Mouse (Mus musculus) left cerebral cortex, adult 9 months (tissue): ENCODE results near the gene Gjd2.

Source experiments
- DNase-seq, 2 experiments: peaks; one replicate each; pipeline ENCODE4 v3.0.0; 2022; ENCODE audit warnings: low spot score in 2 of 2

Gene Gjd2

DNA sequence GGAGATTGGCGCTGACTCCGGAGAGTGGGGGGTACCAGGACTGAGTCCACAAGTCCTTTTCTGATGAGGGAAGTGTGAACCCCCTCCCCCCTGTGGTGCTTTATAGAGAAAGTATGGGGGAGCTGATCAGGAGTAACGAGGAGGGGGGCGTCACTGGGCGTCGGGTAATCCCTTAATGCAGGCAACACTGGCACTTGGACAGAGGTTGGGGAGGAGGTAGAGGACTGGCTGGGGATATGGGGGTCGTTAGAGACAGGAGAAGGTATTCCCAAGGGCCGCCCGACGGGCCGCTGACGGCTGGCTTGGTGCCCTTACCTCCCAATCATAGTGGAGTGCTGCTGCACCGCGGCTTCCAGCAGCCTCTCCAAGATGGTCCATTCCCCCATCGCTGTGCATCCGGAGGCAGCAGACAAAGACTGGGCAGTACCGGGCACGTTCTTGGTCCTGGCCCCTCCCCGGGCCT lies 639 bp downstream of the Gjd2 start:
- no peak for DNase-seq

DNA sequence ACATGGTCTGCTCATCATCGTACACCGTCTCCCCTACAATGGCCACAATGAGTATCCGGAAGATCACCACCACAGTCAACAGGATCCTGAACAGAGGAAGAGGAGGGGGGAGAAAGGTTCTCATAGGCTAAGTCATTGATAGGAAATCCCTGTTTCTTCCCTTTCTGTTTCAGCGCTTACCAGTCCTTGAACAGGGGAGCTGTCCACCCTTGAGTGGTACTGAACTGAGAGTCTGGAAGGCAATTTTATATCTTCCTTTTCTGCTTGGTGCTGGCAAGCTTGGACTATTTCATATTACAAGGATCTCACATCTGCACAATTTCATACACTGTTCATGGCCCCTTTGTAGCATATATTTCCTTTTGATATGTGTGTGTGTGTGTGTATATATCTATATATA lies 1.6 kb downstream of the Gjd2 start:
- DNase-seq, result no peak

DNA sequence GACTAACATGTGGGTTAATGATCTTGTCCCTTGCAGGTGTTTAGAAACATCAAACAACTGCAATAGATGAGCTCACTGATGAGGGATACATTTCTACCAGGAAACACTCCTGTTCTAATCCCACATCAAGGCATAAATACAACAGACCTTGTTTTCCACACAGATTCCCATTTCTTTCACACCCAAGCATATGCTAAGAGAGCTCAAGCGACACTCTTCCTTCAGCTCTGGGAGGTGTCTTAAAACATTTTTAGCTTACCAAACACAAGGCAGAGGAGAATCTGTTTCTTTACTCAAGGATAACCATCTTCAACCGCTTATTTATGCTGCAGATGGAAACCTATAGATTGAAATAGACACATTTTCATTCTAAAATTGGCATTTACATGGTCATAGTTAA lies 5.1 kb downstream of the Gjd2 start:
- DNase-seq, result no peak

DNA sequence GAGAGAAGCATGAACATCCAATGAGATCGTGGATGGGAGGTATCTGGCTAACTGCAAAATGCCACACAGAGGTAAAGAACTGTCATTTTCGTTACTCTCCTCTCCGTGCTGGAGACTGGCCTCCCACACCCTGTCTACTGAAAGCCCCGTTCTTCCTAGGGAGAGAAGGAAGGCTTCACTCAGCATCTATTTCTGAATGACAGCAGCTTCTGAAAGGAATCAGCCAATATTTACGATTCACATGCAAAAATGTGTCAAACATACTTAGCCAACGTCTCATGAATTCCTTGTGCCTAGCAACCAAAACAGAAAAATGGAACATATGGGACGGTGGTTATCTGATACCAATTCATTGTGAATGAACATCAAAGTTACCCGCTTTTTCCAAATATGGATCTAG lies 15.9 kb downstream of the Gjd2 start:
- DNase-seq, result no peak

DNA sequence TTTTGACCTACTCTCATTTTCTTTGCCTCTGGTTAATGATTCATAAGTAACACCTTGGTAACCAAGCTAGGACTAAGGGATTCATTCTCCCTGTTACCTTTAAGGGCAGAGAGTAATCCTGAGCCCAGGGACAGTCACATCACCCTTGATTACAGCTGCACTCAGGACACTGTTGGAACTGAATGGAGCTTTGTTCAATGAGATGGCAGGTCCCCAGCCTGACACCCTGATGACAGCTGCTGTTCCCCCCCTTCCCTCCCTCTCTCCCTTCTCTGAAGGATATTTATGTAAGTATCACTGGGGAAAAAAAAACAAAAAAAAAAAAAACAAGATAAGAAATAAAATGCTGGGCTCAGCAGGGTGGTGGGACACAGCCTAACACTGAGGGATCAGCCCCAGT lies 16.5 kb downstream of the Gjd2 start:
- DNase-seq, result no peak

DNA sequence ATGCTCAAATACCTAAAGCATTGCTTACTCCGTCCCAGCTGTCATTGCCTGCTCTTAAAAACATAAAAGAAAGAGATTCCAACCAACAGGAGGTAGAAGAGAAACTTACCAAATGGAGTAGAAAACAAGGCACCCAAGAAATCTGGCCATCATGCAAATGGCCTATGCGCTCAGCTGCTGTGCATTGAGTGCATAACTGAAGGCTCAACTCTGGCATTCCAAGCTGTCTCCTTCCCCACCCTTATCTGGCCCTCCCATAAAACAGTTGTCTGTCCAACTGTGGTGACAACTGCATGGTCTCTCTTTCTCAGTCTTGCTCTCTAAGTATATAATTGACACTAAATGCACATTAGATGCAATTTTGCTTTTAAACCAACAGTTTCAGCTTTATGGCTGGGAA lies 28.5 kb downstream of the Gjd2 start:
- DNase-seq, result no peak

DNA sequence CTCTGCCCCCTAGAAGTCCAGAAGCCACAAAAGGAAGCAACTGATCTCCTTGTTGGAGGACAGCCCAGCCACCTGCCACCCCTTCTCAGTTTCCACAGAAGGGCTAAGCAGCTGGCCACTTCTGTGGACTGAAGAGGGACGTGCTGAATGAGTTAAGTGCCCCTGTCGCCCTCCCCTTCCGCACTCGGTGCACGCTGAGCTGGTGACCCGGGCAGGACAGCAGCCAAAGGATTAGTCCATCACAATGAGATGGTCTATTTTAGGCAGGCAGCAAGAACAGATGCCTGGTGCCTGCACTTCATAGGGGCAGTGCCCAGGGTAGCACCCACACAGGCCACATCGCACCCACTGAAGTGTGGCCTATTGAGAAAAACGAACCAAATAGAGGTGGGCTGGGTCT lies 32.8 kb downstream of the Gjd2 start:
- DNase-seq, result no peak

DNA sequence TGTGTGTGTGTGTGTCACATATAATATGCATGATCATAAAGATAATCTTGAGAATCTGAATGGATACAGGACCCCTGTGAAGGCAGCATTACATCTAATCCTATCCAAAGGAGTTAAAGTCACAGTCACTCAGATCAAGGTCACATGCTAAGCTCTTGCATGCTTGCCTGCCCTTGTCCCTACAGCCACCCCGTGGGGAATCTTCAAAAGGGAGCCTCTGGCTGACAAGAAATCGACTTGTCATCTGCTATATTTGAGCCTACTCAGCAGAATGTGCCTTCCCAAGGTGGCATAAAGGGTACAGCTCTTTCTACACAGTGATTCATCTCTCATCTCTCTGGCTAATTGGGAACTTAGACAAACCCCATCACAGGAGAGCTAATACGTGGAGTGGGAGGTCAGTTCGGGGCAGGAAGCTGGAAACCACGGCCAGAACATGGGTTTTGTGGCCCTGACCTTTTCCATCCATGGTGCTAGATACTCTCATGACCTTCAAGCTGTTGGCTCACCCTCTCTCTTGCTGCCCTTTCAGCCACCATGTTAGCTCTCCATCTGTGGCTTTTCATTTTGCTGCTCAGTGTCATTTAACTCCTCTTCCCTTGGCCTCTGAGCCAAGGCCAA lies 35.2 kb downstream of the Gjd2 start:
- DNase-seq, result no peak

DNA sequence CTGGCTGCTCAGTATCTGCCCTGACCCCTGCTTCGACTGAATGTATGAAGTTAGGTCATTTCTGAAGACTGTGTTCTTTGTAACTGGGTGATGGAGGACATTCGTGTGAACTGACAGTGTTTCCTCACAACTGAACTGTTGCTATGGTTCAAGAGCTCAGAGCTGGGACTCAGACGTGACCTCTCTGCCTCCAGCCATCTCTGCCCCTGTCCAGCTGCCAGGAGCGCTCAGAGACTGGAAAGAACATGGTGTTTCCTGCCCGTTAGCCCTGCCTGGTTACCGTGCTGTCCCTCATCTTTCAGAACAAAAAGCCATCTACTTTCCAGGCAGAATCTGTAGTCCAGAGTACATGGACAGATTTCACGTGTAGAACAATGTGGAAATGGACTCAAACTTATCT lies 39.5 kb downstream of the Gjd2 start:
- DNase-seq, result no peak

DNA sequence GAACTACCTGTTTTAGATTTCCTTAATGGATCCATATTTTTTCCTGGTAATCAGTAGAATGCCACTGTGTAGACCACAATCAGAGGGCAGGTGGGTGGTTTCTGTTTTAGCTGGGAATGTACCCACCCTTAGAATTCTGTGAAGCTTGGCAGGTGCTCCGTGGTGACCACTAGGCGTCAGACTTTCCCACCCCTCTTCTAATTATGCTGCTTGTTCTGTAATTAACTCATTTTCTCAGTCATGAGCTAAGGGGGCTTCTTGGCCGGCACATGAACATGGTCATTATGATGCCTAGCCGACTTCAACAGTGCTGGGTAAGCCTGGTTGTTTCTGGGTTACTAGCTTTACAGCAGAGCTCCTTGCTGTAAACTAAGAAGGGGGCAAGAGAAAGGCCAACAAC lies 47.0 kb downstream of the Gjd2 start:
- no peak for DNase-seq
